Mouse (Mus musculus) stomach, postnatal 0 days (tissue): ENCODE data around the gene Abcg1. TPM values are rescaled to one million over a fixed set of nuclear protein-coding genes. Genes with fewer than 3 reads are reported as not detected.

ENCODE experiments used
- ATAC-seq: fragments of 200-750 bp; cut with Nextera tagmentation; 2 replicates; pipeline ENCODE4 v1.8.0; 2017; ENCODE audit not compliant: low FRiP score, low TSS enrichment
- DNase-seq: peaks from one replicate; pipeline ENCODE4 v3.0.0-alpha.2; 2016; ENCODE audit warnings: low spot score
- H3K27ac ChIP-seq: fragments of 300-500 bp; sonication (generic); replicated peaks from 2 replicates; pipeline ENCODE4 v1.5.1; 2014; ENCODE audit warnings: mild to moderate bottlenecking, control low read depth
- H3K27me3 ChIP-seq: fragments of 300-500 bp; sonication (generic); 2 replicates; pipeline ENCODE4 v1.6.1; 2014; ENCODE audit warnings: low read length; ENCODE audit not compliant: control insufficient read depth, insufficient read depth
- H3K36me3 ChIP-seq: fragments of 300-500 bp; sonication (generic); 2 replicates; pipeline ENCODE4 v1.6.1; 2014; ENCODE audit warnings: low read length, mixed read lengths; ENCODE audit not compliant: control insufficient read depth, insufficient read depth
- H3K4me1 ChIP-seq: fragments of 300-500 bp; sonication (generic); replicated peaks from 2 replicates; pipeline ENCODE4 v1.6.1; 2014; ENCODE audit warnings: antibody characterized with exemption; ENCODE audit not compliant: control insufficient read depth, insufficient read depth
- H3K4me2 ChIP-seq: fragments of 300-500 bp; sonication (generic); replicated peaks from 2 replicates; pipeline ENCODE4 v1.6.1; 2014; ENCODE audit warnings: low read depth, mild to moderate bottlenecking, control low read depth, moderate library complexity
- H3K4me3 ChIP-seq: fragments of 300-500 bp; sonication (generic); 2 replicates; pipeline ENCODE4 v1.5.1; 2014; ENCODE audit warnings: low read depth, low read length, control low read depth
- H3K9ac ChIP-seq: fragments of 300-500 bp; sonication (generic); 2 replicates; pipeline ENCODE4 v1.6.1; 2014; ENCODE audit warnings: mild to moderate bottlenecking, low read length, control low read depth, mixed read lengths
- H3K9me3 ChIP-seq: fragments of 300-500 bp; sonication (generic); 2 replicates; pipeline ENCODE4 v1.6.1; 2016; ENCODE audit warnings: low read length; ENCODE audit not compliant: control insufficient read depth
- CTCF ChIP-seq: IDR thresholded peaks from 2 replicates; pipeline ENCODE4 v1.5.1; 2016; ENCODE audit warnings: antibody characterized with exemption, low read depth, mild to moderate bottlenecking, moderate library complexity
- EP300 ChIP-seq: optimal IDR thresholded peaks from 2 replicates; pipeline ENCODE3; 2016; ENCODE audit warnings: antibody characterized with exemption
- WGBS: fragments of 180-500 bp; shearing (Covaris S2); extraction: QIAGEN DNeasy Blood & Tissue Kit; methylation state at CpG from one replicate; pipeline ENCODE4 v1.1.7; 2014; 5-methylcytosine and 5-hydroxymethylcytosine counted together
- polyA plus RNA-seq: library from polyadenylated mRNA; unstranded; fragments of >200 nt; fragmentation: Nextera tagmentation; extraction: Ambion mirVana; gene quantifications from 2 replicates; pipeline ENCODE4 v1.2.1, GENCODE M21; 2015

Abcg1 gene
- polyA plus RNA-seq, result 11.1 and 13.2 TPM in 2 replicates

- H3K27me3 ChIP-seq, result peaks cover 8% of the 10 kb centered on the region; the same call in 1 of the 2 replicates
- H3K4me1 ChIP-seq, result 0 out of 2 replicates have a peak, but pooled peaks cover 6% of the 10 kb centered on the region
- peak; percentile 29; the same call in 1 of the 2 replicates for TF ChIP-seq CTCF
- no peak for TF ChIP-seq EP300
- H3K36me3 ChIP-seq, result no peaks in the 10 kb centered on the region
- H3K4me2 ChIP-seq, result peak within 1 kb of the TSS; percentile 66
- no peaks in the 10 kb centered on the region for H3K9me3 ChIP-seq
- peak; percentile 74 for DNase-seq
- peak within 1 kb of the TSS; percentile 50 for H3K9ac ChIP-seq
- peak; percentile 73 for ATAC-seq
- H3K27ac ChIP-seq, result 0 out of 2 replicates have a peak within 1 kb of the TSS, but pooled peaks have one; percentile 40
- 2% methylated on average over 48 of the region's 49 CpGs for WGBS
- H3K4me3 ChIP-seq, result peak within 1 kb of the TSS; percentile 47
Measured at GRCm38 (mm10) chr17:31057151-31057890, at the start of gene Abcg1. TSS of gene Abcg1 (plus strand) at chr17:31057675.

GRCm38 (mm10) chr17:31008416-31008815 lies 49.1 kb upstream of the Abcg1 start:
- Histone ChIP-seq H3K9me3 (no peaks in the 10 kb centered on the region), H3K4me3 (no peak overlapping the region), H3K27me3 (no peaks in the 10 kb centered on the region), H3K4me2 (no peak overlapping the region), H3K9ac (no peak overlapping the region), H3K4me1 (no peaks in the 10 kb centered on the region), H3K36me3 (no peaks in the 10 kb centered on the region), H3K27ac (no peak overlapping the region)
- 73% methylated on average over 7 of the region's 8 CpGs for WGBS
- DNase-seq, result no peak
- no peak for ATAC-seq
- no peak for TF ChIP-seq CTCF
- no peak for TF ChIP-seq EP300

GRCm38 (mm10) chr17:31011551-31012394 lies 45.7 kb upstream of the Abcg1 start:
- H3K9ac ChIP-seq, result no peak overlapping the region
- no peak overlapping the region for H3K4me3 ChIP-seq
- H3K36me3 ChIP-seq, result no peaks in the 10 kb centered on the region
- 28% methylated on average over 9 of the region's 9 CpGs for WGBS
- DNase-seq (peak; percentile 73), ATAC-seq (no peak)
- no peaks in the 10 kb centered on the region for H3K9me3 ChIP-seq
- H3K27me3 ChIP-seq, result no peaks in the 10 kb centered on the region
- no peaks in the 10 kb centered on the region for H3K4me1 ChIP-seq
- peak; percentile 99 for TF ChIP-seq CTCF
- TF ChIP-seq EP300, result no peak
- H3K27ac ChIP-seq, result no peak overlapping the region
- no peak overlapping the region for H3K4me2 ChIP-seq

GRCm38 (mm10) chr17:31018267-31018666 lies 39.2 kb upstream of the Abcg1 start:
- peak; percentile 76 for DNase-seq
- ATAC-seq, result no peak
- Histone ChIP-seq H3K36me3 (no peaks in the 10 kb centered on the region), H3K4me2 (no peak overlapping the region), H3K4me3 (no peak overlapping the region), H3K27ac (no peak overlapping the region), H3K9me3 (no peaks in the 10 kb centered on the region), H3K4me1 (no peaks in the 10 kb centered on the region), H3K27me3 (no peaks in the 10 kb centered on the region), H3K9ac (no peak overlapping the region)
- peak; percentile 77 for TF ChIP-seq CTCF
- TF ChIP-seq EP300, result no peak
- 60% methylated on average over 4 of the region's 4 CpGs for WGBS

GRCm38 (mm10) chr17:31019505-31019904 lies 38.0 kb upstream of the Abcg1 start:
- TF ChIP-seq CTCF (peak; percentile 87), EP300 (no peak)
- Histone ChIP-seq H3K9ac (no peak overlapping the region), H3K4me1 (no peaks in the 10 kb centered on the region), H3K4me2 (no peak overlapping the region), H3K9me3 (no peaks in the 10 kb centered on the region), H3K27ac (no peak overlapping the region), H3K36me3 (no peaks in the 10 kb centered on the region), H3K4me3 (no peak overlapping the region), H3K27me3 (no peaks in the 10 kb centered on the region)
- DNase-seq, result peak; percentile 72
- no peak for ATAC-seq
- WGBS, result 12% methylated on average over 2 of the region's 2 CpGs
